Mouse (Mus musculus): ENCODE results near the gene Pdlim7.

GRCm38 (mm10) chr13:55513828-55514227 lies 352 bp upstream of the Pdlim7 start:
- no peak for TF ChIP-seq POLR2A (IDR thresholded peaks at IDR 0.05; ENCODE audit: low read depth, low read length)
- no peak for TF ChIP-seq CTCF (IDR thresholded peaks at IDR 0.05; ENCODE audit: extremely low read depth, insufficient read length, insufficient replicate concordance, low read depth, low read length)
